Mouse (Mus musculus): Measurements from ENCODE around the gene Thsd4. TPM values are rescaled to one million over a fixed set of nuclear protein-coding genes. Genes with fewer than 3 reads are reported as not detected.

Gene Thsd4
- polyA plus RNA-seq, 1 experiment, result 4.3 TPM

- Histone ChIP-seq H3K36me3 (ENCODE audit: control insufficient read depth, insufficient read depth, low read length) (no peaks in the 10 kb centered on the region), H3K4me3 (ENCODE audit: control insufficient read depth, insufficient read depth, low read length) (no peak overlapping the region), H3K27me3 (ENCODE audit: control insufficient read depth, insufficient read depth, low read length) (no peaks in the 10 kb centered on the region), H3K4me1 (replicated peaks; ENCODE audit: control insufficient read depth, insufficient read depth, low read length) (no peaks in the 10 kb centered on the region), H3K27ac (ENCODE audit: control insufficient read depth, insufficient read depth, low read length) (no peak overlapping the region)
- TF ChIP-seq CTCF (IDR thresholded peaks at IDR 0.05; ENCODE audit: borderline replicate concordance, control insufficient read depth, extremely low read depth, insufficient read depth, low read length, poor library complexity) (no peak), POLR2A (IDR thresholded peaks at IDR 0.05; ENCODE audit: control insufficient read depth, extremely low read depth, insufficient read depth, low read length, poor library complexity) (no peak)
- no peak for DNase-seq
- 81% methylated on average over 3 of the region's 3 CpGs for WGBS
These were observed 36.7 kb upstream of the Thsd4 start for GRCm38 (mm10) chr9:60558507-60558906.

GRCm38 (mm10) chr9:60551238-60551637, 29.4 kb upstream of the Thsd4 start:
- no peak overlapping the region for H3K27ac ChIP-seq (ENCODE audit: control insufficient read depth, insufficient read depth, low read length)
- no peak overlapping the region for H3K4me3 ChIP-seq (ENCODE audit: control insufficient read depth, insufficient read depth, low read length)
- H3K36me3 ChIP-seq (ENCODE audit: control insufficient read depth, insufficient read depth, low read length), result no peaks in the 10 kb centered on the region
- no peak for DNase-seq
- TF ChIP-seq POLR2A (IDR thresholded peaks at IDR 0.05; ENCODE audit: control insufficient read depth, extremely low read depth, insufficient read depth, low read length, poor library complexity), result no peak
- no peak for TF ChIP-seq CTCF (IDR thresholded peaks at IDR 0.05; ENCODE audit: borderline replicate concordance, control insufficient read depth, extremely low read depth, insufficient read depth, low read length, poor library complexity)
- H3K27me3 ChIP-seq (ENCODE audit: control insufficient read depth, insufficient read depth, low read length), result no peaks in the 10 kb centered on the region
- WGBS, result 95% methylated on average over 4 of the region's 4 CpGs
- H3K4me1 ChIP-seq (replicated peaks; ENCODE audit: control insufficient read depth, insufficient read depth, low read length), result no peaks in the 10 kb centered on the region

- 55% methylated on average over 4 of the region's 4 CpGs for whole genome bisulfite sequencing
These were observed 26.3 kb upstream of the Thsd4 start for GRCm38 (mm10) chr9:60548182-60548581.

GRCm38 (mm10) chr9:60546169-60546568, 24.3 kb upstream of the Thsd4 start:
- Histone ChIP-seq H3K36me3 (ENCODE audit: control insufficient read depth, insufficient read depth, low read length) (no peaks in the 10 kb centered on the region), H3K4me1 (replicated peaks; ENCODE audit: control insufficient read depth, insufficient read depth, low read length) (no peaks in the 10 kb centered on the region), H3K27ac (ENCODE audit: control insufficient read depth, insufficient read depth, low read length) (no peak overlapping the region), H3K4me3 (ENCODE audit: control insufficient read depth, insufficient read depth, low read length) (no peak overlapping the region), H3K27me3 (ENCODE audit: control insufficient read depth, insufficient read depth, low read length) (no peaks in the 10 kb centered on the region)
- DNase-seq, result no peak
- WGBS, result 30% methylated on average over 2 of the region's 2 CpGs
- TF ChIP-seq CTCF (IDR thresholded peaks at IDR 0.05; ENCODE audit: borderline replicate concordance, control insufficient read depth, extremely low read depth, insufficient read depth, low read length, poor library complexity), result no peak
- TF ChIP-seq POLR2A (IDR thresholded peaks at IDR 0.05; ENCODE audit: control insufficient read depth, extremely low read depth, insufficient read depth, low read length, poor library complexity), result no peak

More at GRCm38 (mm10) chr9:60548182-60548581, 26.3 kb upstream of the Thsd4 start:
- Histone ChIP-seq H3K36me3 (ENCODE audit: control insufficient read depth, insufficient read depth, low read length) (no peaks in the 10 kb centered on the region), H3K27ac (ENCODE audit: control insufficient read depth, insufficient read depth, low read length) (no peak overlapping the region), H3K4me3 (ENCODE audit: control insufficient read depth, insufficient read depth, low read length) (no peak overlapping the region), H3K27me3 (ENCODE audit: control insufficient read depth, insufficient read depth, low read length) (no peaks in the 10 kb centered on the region), H3K4me1 (replicated peaks; ENCODE audit: control insufficient read depth, insufficient read depth, low read length) (no peaks in the 10 kb centered on the region)
- no peak for TF ChIP-seq POLR2A (IDR thresholded peaks at IDR 0.05; ENCODE audit: control insufficient read depth, extremely low read depth, insufficient read depth, low read length, poor library complexity)
- no peak for TF ChIP-seq CTCF (IDR thresholded peaks at IDR 0.05; ENCODE audit: borderline replicate concordance, control insufficient read depth, extremely low read depth, insufficient read depth, low read length, poor library complexity)
- peak; percentile 4 for DNase-seq

GRCm38 (mm10) chr9:60545361-60546096, 23.7 kb upstream of the Thsd4 start:
- no peaks in the 10 kb centered on the region for H3K27me3 ChIP-seq (ENCODE audit: control insufficient read depth, insufficient read depth, low read length)
- H3K27ac ChIP-seq (ENCODE audit: control insufficient read depth, insufficient read depth, low read length), result no peak overlapping the region
- 50% methylated on average over 13 of the region's 13 CpGs for WGBS
- H3K36me3 ChIP-seq (ENCODE audit: control insufficient read depth, insufficient read depth, low read length), result no peaks in the 10 kb centered on the region
- H3K4me3 ChIP-seq (ENCODE audit: control insufficient read depth, insufficient read depth, low read length), result no peak overlapping the region
- TF ChIP-seq POLR2A (IDR thresholded peaks at IDR 0.05; ENCODE audit: control insufficient read depth, extremely low read depth, insufficient read depth, low read length, poor library complexity), result no peak
- TF ChIP-seq CTCF (IDR thresholded peaks at IDR 0.05; ENCODE audit: borderline replicate concordance, control insufficient read depth, extremely low read depth, insufficient read depth, low read length, poor library complexity), result no peak
- H3K4me1 ChIP-seq (replicated peaks; ENCODE audit: control insufficient read depth, insufficient read depth, low read length), result no peaks in the 10 kb centered on the region
- DNase-seq, result no peak

GRCm38 (mm10) chr9:60543422-60544015, 21.7 kb upstream of the Thsd4 start:
- H3K27ac ChIP-seq (ENCODE audit: control insufficient read depth, insufficient read depth, low read length), result no peak overlapping the region
- TF ChIP-seq POLR2A (IDR thresholded peaks at IDR 0.05; ENCODE audit: control insufficient read depth, extremely low read depth, insufficient read depth, low read length, poor library complexity) (no peak), CTCF (IDR thresholded peaks at IDR 0.05; ENCODE audit: borderline replicate concordance, control insufficient read depth, extremely low read depth, insufficient read depth, low read length, poor library complexity) (no peak)
- no peak for DNase-seq
- H3K4me3 ChIP-seq (ENCODE audit: control insufficient read depth, insufficient read depth, low read length), result no peak overlapping the region
- no peaks in the 10 kb centered on the region for H3K27me3 ChIP-seq (ENCODE audit: control insufficient read depth, insufficient read depth, low read length)
- WGBS, result 83% methylated on average over 7 of the region's 7 CpGs
- H3K4me1 ChIP-seq (replicated peaks; ENCODE audit: control insufficient read depth, insufficient read depth, low read length), result no peaks in the 10 kb centered on the region
- no peaks in the 10 kb centered on the region for H3K36me3 ChIP-seq (ENCODE audit: control insufficient read depth, insufficient read depth, low read length)
